Mouse (Mus musculus) small intestine, adult 2 months (tissue): ENCODE measurements at regions not wholly inside any gene's neighbourhood (a gene's known extent, or its start where the extent isn't known, plus 50 kb on each side); places are given as distances from the start of the nearest gene placed in this dataset.

Source experiments
- H3K27ac ChIP-seq: fragments of 200-500 bp; 2 replicates; pipeline ENCODE4 v1.5.1; 2012; ENCODE audit warnings: low read depth, low read length, control low read depth, inconsistent platforms; ENCODE audit not compliant: insufficient read depth
- H3K27me3 ChIP-seq: fragments of 200-500 bp; 2 replicates; pipeline ENCODE4 v1.6.1; 2012; ENCODE audit warnings: mild to moderate bottlenecking, moderate library complexity, low read length, inconsistent platforms; ENCODE audit not compliant: control insufficient read depth, insufficient read depth
- H3K36me3 ChIP-seq: fragments of 200-500 bp; 2 replicates; pipeline ENCODE4 v1.6.1; 2012; ENCODE audit warnings: mild to moderate bottlenecking, low read length, control low read depth, inconsistent platforms; ENCODE audit not compliant: control insufficient read depth, insufficient read depth
- H3K4me1 ChIP-seq: fragments of 200-500 bp; 2 replicates; pipeline ENCODE4 v1.6.1; 2012; ENCODE audit warnings: low read length, inconsistent platforms, mixed read lengths; ENCODE audit not compliant: control insufficient read depth, insufficient read depth, insufficient read length
- H3K4me3 ChIP-seq: fragments of 200-500 bp; 2 replicates; pipeline ENCODE4 v1.5.1; 2012; ENCODE audit warnings: low read depth, mild to moderate bottlenecking, control low read depth, inconsistent platforms, low read length, moderate library complexity
- CTCF ChIP-seq: fragments of 200-500 bp; IDR thresholded peaks from 2 replicates; pipeline ENCODE4 v1.5.1; 2012; ENCODE audit warnings: low read depth, mild to moderate bottlenecking, control low read depth, inconsistent platforms, low read length, moderate library complexity, mixed read lengths; ENCODE audit not compliant: insufficient replicate concordance, insufficient read length; ENCODE audit errors: extremely low read depth
- POLR2A ChIP-seq: fragments of 200-500 bp; IDR thresholded peaks from 2 replicates; pipeline ENCODE4 v1.6.1; 2012; ENCODE audit warnings: low read depth, mild to moderate bottlenecking, control low read depth, inconsistent platforms, low read length, moderate library complexity
- WGBS: fragments of 180-500 bp; shearing (Covaris S2); methylation state at CpG from one replicate; pipeline ENCODE4 v1.1.7; 2018; 5-methylcytosine and 5-hydroxymethylcytosine counted together

- no peaks in the 10 kb centered on the region for H3K4me1 ChIP-seq
- TF ChIP-seq CTCF (no peak), POLR2A (no peak)
- no peaks in the 10 kb centered on the region for H3K27me3 ChIP-seq
- H3K4me3 ChIP-seq, result no peak overlapping the region
- H3K27ac ChIP-seq, result no peak overlapping the region
- no peaks in the 10 kb centered on the region for H3K36me3 ChIP-seq
Measured at GRCm38 (mm10) chr15:87319896-87320295, 224.2 kb upstream of the Fam19a5 start.

DNA sequence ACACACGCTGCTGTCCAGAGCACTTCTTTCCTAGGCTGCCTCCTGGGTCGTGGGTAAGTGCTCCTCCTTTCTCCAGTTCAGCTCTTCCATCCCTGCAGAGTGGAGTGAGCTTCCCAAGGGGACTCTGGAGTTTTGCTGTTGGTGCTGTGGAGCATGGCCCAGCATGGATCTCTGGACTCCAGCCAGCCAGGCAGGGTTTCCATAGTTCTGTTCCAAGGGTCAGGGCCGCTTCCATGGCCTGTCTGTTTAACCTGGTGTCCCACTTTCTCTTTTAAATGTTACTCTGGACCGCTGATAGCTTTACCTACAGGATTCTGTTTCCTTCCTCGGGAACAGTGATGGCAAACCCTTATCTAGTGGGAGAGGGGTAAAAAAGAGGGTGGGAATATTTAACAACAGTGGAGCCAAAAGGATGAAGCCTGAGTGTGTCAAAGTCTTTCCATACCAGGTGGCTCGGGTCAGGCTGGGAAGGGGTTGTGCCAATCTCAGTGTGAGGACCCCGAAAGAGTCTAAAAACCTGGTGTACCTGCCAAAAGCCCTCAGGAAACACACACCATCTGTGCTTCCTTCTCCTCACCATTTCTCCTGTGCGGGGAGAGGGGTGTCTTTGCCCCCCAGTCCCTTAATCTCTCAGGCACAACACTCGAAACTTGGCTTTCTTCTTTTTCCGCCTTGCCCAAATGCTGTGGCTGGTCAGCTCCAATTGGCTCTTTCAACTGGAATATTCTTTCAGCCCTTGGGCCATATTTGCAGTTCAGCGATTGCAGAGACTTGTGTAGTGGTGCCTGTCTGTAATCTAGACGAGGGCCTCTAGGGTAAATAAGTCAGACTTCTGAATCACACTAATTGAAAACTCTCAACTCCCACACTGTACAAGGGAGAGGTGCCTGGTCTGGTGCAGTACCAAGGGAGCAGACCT is 222.8 kb upstream of the Fam19a5 start:
- H3K36me3 ChIP-seq, result no peaks in the 10 kb centered on the region
- WGBS, result 65% methylated on average over 12 of the region's 12 CpGs
- no peaks in the 10 kb centered on the region for H3K27me3 ChIP-seq
- no peaks in the 10 kb centered on the region for H3K4me1 ChIP-seq
- no peak overlapping the region for H3K27ac ChIP-seq
- H3K4me3 ChIP-seq, result no peak overlapping the region
- TF ChIP-seq CTCF, result no peak
- TF ChIP-seq POLR2A, result no peak

DNA sequence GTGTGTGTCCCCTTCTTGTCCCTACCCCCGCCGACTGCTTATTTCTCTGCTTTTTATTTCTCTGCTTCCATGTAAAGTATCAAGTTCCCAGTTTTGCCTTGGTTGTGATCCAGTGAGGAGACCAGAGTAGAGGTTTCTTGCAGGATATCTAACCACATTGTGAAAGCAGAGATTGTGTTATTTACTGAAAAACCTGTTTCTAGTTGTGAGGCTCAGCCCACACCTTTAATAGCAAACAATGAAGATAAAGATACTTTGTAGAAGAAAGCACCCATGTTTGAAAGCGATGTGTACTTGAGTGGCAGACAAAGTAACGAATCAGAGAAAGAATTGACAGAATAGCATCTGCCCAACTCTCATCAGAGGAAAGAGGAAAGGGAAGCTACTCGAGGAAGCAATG is 218.7 kb upstream of the Fam19a5 start:
- Histone ChIP-seq H3K4me1 (no peaks in the 10 kb centered on the region), H3K27me3 (no peaks in the 10 kb centered on the region), H3K27ac (no peak overlapping the region), H3K4me3 (no peak overlapping the region), H3K36me3 (no peaks in the 10 kb centered on the region)
- WGBS, result 51% methylated on average over 5 of the region's 5 CpGs
- TF ChIP-seq CTCF, result no peak
- TF ChIP-seq POLR2A, result no peak

- Histone ChIP-seq H3K4me1 (no peaks in the 10 kb centered on the region), H3K36me3 (no peaks in the 10 kb centered on the region), H3K4me3 (no peak overlapping the region), H3K27ac (no peak overlapping the region), H3K27me3 (no peaks in the 10 kb centered on the region)
- no peak for TF ChIP-seq POLR2A
- no peak for TF ChIP-seq CTCF
- 66% methylated on average over 6 of the region's 6 CpGs for WGBS
Measured at GRCm38 (mm10) chr15:87326281-87326680, 217.8 kb upstream of the Fam19a5 start.

GRCm38 (mm10) chr15:87332441-87332840 is 211.7 kb upstream of the Fam19a5 start:
- TF ChIP-seq CTCF, result no peak
- no peak for TF ChIP-seq POLR2A
- Histone ChIP-seq H3K36me3 (no peaks in the 10 kb centered on the region), H3K4me3 (no peak overlapping the region), H3K27ac (no peak overlapping the region), H3K27me3 (no peaks in the 10 kb centered on the region; the same call in 1 of the 2 replicates), H3K4me1 (no peaks in the 10 kb centered on the region)
- 69% methylated on average over 3 of the region's 3 CpGs for WGBS

- no peaks in the 10 kb centered on the region for H3K36me3 ChIP-seq
- no peaks in the 10 kb centered on the region; the same call in 1 of the 2 replicates for H3K27me3 ChIP-seq
- no peaks in the 10 kb centered on the region for H3K4me1 ChIP-seq
- no peak overlapping the region for H3K27ac ChIP-seq
- TF ChIP-seq POLR2A (no peak), CTCF (no peak)
- WGBS, result 81% methylated on average over 4 of the region's 4 CpGs
- H3K4me3 ChIP-seq, result no peak overlapping the region
Measured at GRCm38 (mm10) chr15:87333527-87333926, 210.6 kb upstream of the Fam19a5 start.

- TF ChIP-seq CTCF (no peak), POLR2A (no peak)
- 63% methylated on average over 4 of the region's 4 CpGs for WGBS
- no peaks in the 10 kb centered on the region for H3K36me3 ChIP-seq
- no peak overlapping the region for H3K4me3 ChIP-seq
- H3K27me3 ChIP-seq, result no peaks in the 10 kb centered on the region; the same call in 1 of the 2 replicates
- no peaks in the 10 kb centered on the region for H3K4me1 ChIP-seq
- no peak overlapping the region for H3K27ac ChIP-seq
Measured at GRCm38 (mm10) chr15:87334430-87334829, 209.7 kb upstream of the Fam19a5 start.
